Mouse (Mus musculus) embryonic facial prominence, embryonic 10.5 days (tissue): ENCODE results near the gene Slc37a1. TPM values are rescaled to one million over a fixed set of nuclear protein-coding genes. Genes with fewer than 3 reads are reported as not detected.

Source experiments
- DNase-seq: peaks from one replicate; pipeline ENCODE4 v3.0.0-alpha.2; 2017; ENCODE audit warnings: low spot score
- H3K27ac ChIP-seq: fragments of 300-500 bp; sonication (generic); replicated peaks from 2 replicates; pipeline ENCODE4 v1.5.1; 2016; ENCODE audit warnings: mild to moderate bottlenecking
- H3K27me3 ChIP-seq: fragments of 300-500 bp; sonication (generic); replicated peaks from 2 replicates; pipeline ENCODE4 v1.6.1; 2016; ENCODE audit warnings: low read depth, mild to moderate bottlenecking; ENCODE audit not compliant: poor library complexity, severe bottlenecking
- H3K36me3 ChIP-seq: fragments of 300-500 bp; sonication (generic); replicated peaks from 2 replicates; pipeline ENCODE4 v1.6.1; 2016; ENCODE audit warnings: mild to moderate bottlenecking, moderate library complexity
- H3K4me1 ChIP-seq: fragments of 300-500 bp; sonication (generic); 2 replicates; pipeline ENCODE4 v1.6.1; 2016
- H3K4me3 ChIP-seq: fragments of 300-500 bp; sonication (generic); 2 replicates; pipeline ENCODE4 v1.5.1; 2016; ENCODE audit warnings: mild to moderate bottlenecking, moderate library complexity
- H3K9me3 ChIP-seq: fragments of 300-500 bp; sonication (generic); 2 replicates; pipeline ENCODE4 v1.6.1; 2016; ENCODE audit warnings: mild to moderate bottlenecking
- WGBS: fragments of 180-500 bp; shearing (Covaris S2); methylation state at CpG from one replicate; pipeline ENCODE4 v1.1.7; 2016; 5-methylcytosine and 5-hydroxymethylcytosine counted together
- polyA plus RNA-seq: library from polyadenylated mRNA; unstranded; fragments of >200 nt; fragmentation: Nextera tagmentation; extraction: Ambion mirVana; gene quantifications from 2 replicates; pipeline ENCODE4 v1.2.1, GENCODE M21; 2016

Slc37a1 gene
- polyA plus RNA-seq, 1 experiment from 2014 or later, result 5.3 TPM

GRCm38 (mm10) chr17:31316998-31317397, 30.4 kb downstream of the Slc37a1 start:
- Histone ChIP-seq H3K4me1 (peaks cover 36% of the 10 kb centered on the region), H3K27me3 (no peaks in the 10 kb centered on the region), H3K36me3 (no peaks in the 10 kb centered on the region), H3K9me3 (no peaks in the 10 kb centered on the region), H3K4me3 (no peak overlapping the region), H3K27ac (no peak overlapping the region)
- WGBS, result 84% methylated on average over 3 of the region's 3 CpGs
- DNase-seq, result no peak

GRCm38 (mm10) chr17:31317521-31318272, 31.1 kb downstream of the Slc37a1 start:
- H3K27ac ChIP-seq, result no peak overlapping the region
- H3K4me1 ChIP-seq, result peaks cover 31% of the 10 kb centered on the region
- H3K36me3 ChIP-seq, result no peaks in the 10 kb centered on the region
- 47% methylated on average over 22 of the region's 22 CpGs for WGBS
- no peak overlapping the region for H3K4me3 ChIP-seq
- H3K9me3 ChIP-seq, result no peaks in the 10 kb centered on the region
- H3K27me3 ChIP-seq, result no peaks in the 10 kb centered on the region
- DNase-seq, result no peak

DNA sequence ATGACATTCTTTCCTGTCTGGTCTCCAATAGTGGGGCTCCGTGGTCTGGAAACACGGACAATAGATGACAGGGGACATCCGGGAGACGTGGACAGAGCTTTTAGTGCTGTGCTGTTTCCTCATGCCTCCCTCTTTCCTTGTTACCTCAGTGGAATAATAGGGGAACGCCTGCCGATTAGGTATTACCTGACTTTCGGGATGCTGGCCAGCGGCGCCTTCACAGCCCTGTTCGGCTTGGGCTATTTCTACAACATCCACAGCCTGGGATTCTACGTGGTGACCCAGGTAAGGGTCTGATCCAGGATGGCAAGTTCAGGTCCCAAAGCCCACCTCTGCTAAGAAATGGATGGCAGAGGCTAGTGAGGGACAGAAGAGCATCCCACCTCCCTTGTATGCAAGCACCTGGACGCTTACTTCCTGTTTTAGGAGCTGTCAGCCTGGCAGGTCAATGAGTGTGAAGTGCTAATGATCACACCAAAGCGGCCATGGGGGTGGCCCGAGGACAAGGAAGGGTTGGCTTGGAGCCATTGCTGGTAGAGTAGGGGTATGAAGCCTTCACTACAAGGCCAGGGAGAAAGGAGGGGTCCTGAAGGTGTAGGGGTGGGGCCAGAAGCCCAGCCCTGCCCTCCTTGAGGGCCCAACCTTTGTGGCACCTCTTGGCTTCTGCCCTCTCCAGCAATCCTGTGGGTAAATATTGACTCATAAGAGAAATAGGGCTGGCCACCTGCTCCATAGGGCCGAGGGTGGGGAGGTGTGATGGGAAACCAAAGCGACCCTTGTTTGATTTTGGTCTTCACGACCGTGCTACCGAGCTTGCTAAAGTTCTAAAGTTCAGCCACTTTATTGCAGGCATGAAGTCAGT, 32.5 kb downstream of the Slc37a1 start:
- DNase-seq, result no peak

GRCm38 (mm10) chr17:31321425-31321824, 34.8 kb downstream of the Slc37a1 start:
- H3K4me3 ChIP-seq, result no peak overlapping the region
- no peak overlapping the region for H3K27ac ChIP-seq
- no peaks in the 10 kb centered on the region for H3K27me3 ChIP-seq
- WGBS, result 75% methylated on average over 12 of the region's 12 CpGs
- H3K4me1 ChIP-seq, result peaks cover 19% of the 10 kb centered on the region
- H3K9me3 ChIP-seq, result no peaks in the 10 kb centered on the region
- no peak for DNase-seq
- no peaks in the 10 kb centered on the region for H3K36me3 ChIP-seq

More for the DNA sequence above, 32.5 kb downstream of the Slc37a1 start:
- no peak overlapping the region for H3K4me3 ChIP-seq
- no peaks in the 10 kb centered on the region for H3K9me3 ChIP-seq
- peaks cover 22% of the 10 kb centered on the region for H3K4me1 ChIP-seq
- no peak overlapping the region for H3K27ac ChIP-seq
- no peaks in the 10 kb centered on the region for H3K36me3 ChIP-seq
- H3K27me3 ChIP-seq, result no peaks in the 10 kb centered on the region
- 92% methylated on average over 19 of the region's 19 CpGs for WGBS

DNA sequence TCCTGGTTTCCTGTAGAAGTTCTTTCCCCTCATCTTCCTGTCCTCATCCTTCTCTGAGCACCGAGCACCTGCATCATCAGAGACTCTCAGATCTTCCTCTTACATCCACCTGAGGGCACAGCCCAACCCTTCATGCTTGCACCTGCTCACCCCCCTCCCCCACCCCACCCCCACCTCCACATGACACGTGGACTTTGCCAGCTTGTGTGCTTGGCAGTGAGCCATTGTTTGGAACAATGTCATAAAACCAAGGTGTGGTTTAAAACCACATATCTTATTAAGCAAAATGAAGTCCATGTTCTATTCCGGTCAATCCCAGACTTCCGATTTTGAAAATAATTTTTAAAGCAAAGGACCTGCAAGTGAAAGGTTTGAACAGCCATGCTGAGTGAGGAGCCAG, 35.9 kb downstream of the Slc37a1 start:
- no peak for DNase-seq
- H3K4me1 ChIP-seq, result peaks cover 23% of the 10 kb centered on the region
- whole genome bisulfite sequencing, result 92% methylated on average over 4 of the region's 4 CpGs
- no peak overlapping the region for H3K27ac ChIP-seq
- no peaks in the 10 kb centered on the region for H3K27me3 ChIP-seq
- no peaks in the 10 kb centered on the region for H3K9me3 ChIP-seq
- no peak overlapping the region for H3K4me3 ChIP-seq
- no peaks in the 10 kb centered on the region for H3K36me3 ChIP-seq

DNA sequence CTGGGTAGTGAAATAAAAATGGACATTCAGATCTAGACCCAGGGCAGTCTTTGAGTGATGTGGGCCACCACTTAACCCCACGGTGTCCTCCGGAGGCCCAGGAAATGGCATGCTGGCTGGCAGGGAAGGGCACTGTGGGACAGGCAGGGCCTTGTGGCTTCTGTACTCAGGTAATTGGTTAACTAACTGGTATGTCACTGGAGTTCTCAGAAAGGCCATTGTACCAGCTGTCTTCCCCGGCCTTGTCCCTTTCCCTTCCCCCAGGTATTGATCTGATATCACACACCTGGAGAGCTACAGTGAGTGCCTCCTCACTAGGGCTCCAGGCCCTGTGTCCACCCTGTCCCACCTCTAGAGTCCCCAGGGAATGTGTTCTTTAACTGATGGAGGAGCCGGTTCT, 36.8 kb downstream of the Slc37a1 start:
- no peak for DNase-seq
- Histone ChIP-seq H3K27ac (no peak overlapping the region), H3K4me3 (no peak overlapping the region), H3K9me3 (no peaks in the 10 kb centered on the region), H3K27me3 (no peaks in the 10 kb centered on the region), H3K4me1 (peaks cover 16% of the 10 kb centered on the region), H3K36me3 (no peaks in the 10 kb centered on the region)
- 88% methylated on average over 4 of the region's 4 CpGs for WGBS

GRCm38 (mm10) chr17:31324227-31324626, 37.6 kb downstream of the Slc37a1 start:
- 91% methylated on average over 8 of the region's 8 CpGs for WGBS
- no peaks in the 10 kb centered on the region for H3K36me3 ChIP-seq

DNA sequence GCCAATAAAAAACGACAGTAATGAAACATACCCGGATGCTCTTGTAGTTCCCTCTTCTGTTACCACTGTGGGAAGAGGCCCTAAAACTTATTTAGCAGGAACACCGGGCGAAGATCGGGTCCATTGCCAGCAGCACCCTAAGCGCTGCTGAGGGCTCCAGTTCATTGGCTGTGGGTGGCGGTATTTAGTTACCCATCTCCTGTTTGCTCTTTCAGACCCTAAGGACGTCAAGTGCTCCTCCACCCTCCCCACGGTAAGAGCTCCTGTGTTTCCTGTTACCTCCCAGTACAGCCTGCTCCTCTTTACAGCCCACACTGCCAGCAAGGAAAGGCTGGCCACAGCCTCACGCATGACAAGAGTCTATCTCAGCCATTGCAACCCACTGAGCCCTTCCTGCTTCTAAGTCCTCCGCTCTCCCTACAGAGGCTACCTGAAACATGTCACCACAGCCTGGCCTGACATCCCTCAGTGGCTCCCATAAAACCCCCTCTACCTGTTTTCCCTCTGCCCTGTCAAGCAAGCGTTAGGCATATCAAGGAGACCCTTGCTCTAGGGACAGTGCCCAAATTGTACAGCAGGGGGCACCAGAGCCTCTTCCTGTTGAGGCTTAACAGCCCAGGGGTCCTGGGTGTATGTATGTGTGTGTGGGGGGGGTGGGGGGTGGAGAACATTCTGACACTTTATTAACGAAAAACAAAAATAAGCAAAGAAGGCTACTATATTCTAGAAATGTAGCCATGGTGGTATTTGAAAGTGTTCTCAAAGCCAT, 39.0 kb downstream of the Slc37a1 start:
- Histone ChIP-seq H3K27ac (no peak overlapping the region), H3K9me3 (no peaks in the 10 kb centered on the region), H3K27me3 (no peaks in the 10 kb centered on the region), H3K4me1 (peaks cover 16% of the 10 kb centered on the region), H3K36me3 (no peaks in the 10 kb centered on the region), H3K4me3 (no peak overlapping the region)
- peak; percentile 70 for DNase-seq
- 72% methylated on average over 13 of the region's 13 CpGs for WGBS

More at GRCm38 (mm10) chr17:31324227-31324626, 37.6 kb downstream of the Slc37a1 start:
- Histone ChIP-seq H3K4me3 (no peak overlapping the region), H3K27ac (no peak overlapping the region), H3K27me3 (no peaks in the 10 kb centered on the region), H3K4me1 (peaks cover 16% of the 10 kb centered on the region), H3K9me3 (no peaks in the 10 kb centered on the region)
- no peak for DNase-seq

- H3K27ac ChIP-seq, result no peak overlapping the region
- 42% methylated on average over 9 of the region's 9 CpGs for WGBS
- H3K27me3 ChIP-seq, result no peaks in the 10 kb centered on the region
- no peaks in the 10 kb centered on the region for H3K36me3 ChIP-seq
- no peak for DNase-seq
- H3K4me1 ChIP-seq, result peaks cover 14% of the 10 kb centered on the region
- no peak overlapping the region for H3K4me3 ChIP-seq
- 0 out of 2 replicates have a peak, but pooled peaks cover 2% of the 10 kb centered on the region for H3K9me3 ChIP-seq
Observed at GRCm38 (mm10) chr17:31326220-31326852, 39.7 kb downstream of the Slc37a1 start.

DNA sequence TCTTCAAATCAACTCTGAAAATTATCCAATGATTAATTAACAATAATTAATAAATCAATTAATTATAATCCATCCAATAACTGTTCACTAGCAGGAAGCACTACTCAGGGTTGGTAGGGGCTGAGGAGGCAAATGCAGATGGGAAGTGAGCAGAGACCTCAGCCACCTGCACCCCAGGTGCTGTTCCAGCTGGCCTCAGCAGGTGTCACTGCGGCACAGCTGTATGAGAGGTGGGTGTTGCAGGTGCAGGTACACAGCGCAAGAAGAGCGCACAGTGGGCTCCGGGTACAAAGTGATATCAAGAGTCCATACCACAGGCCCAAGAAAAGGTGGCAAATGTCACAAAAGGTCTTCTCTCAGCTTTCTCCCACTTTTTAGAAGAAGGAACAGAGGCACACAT, 41.9 kb downstream of the Slc37a1 start:
- WGBS, result 69% methylated on average over 4 of the region's 4 CpGs
- no peaks in the 10 kb centered on the region for H3K27me3 ChIP-seq
- H3K9me3 ChIP-seq, result 0 out of 2 replicates have a peak, but pooled peaks cover 2% of the 10 kb centered on the region
- no peak overlapping the region for H3K4me3 ChIP-seq
- no peaks in the 10 kb centered on the region for H3K36me3 ChIP-seq
- H3K4me1 ChIP-seq, result peaks cover 13% of the 10 kb centered on the region
- no peak for DNase-seq
- no peak overlapping the region for H3K27ac ChIP-seq

GRCm38 (mm10) chr17:31330622-31331021, 44.0 kb downstream of the Slc37a1 start:
- H3K27ac ChIP-seq, result no peak overlapping the region
- WGBS, result 36% methylated on average over 4 of the region's 4 CpGs
- peak; percentile 72 for DNase-seq
- no peak overlapping the region for H3K4me3 ChIP-seq
- H3K27me3 ChIP-seq, result no peaks in the 10 kb centered on the region
- peaks cover 12% of the 10 kb centered on the region for H3K4me1 ChIP-seq
- H3K9me3 ChIP-seq, result 0 out of 2 replicates have a peak, but pooled peaks cover 2% of the 10 kb centered on the region
- no peaks in the 10 kb centered on the region for H3K36me3 ChIP-seq

DNA sequence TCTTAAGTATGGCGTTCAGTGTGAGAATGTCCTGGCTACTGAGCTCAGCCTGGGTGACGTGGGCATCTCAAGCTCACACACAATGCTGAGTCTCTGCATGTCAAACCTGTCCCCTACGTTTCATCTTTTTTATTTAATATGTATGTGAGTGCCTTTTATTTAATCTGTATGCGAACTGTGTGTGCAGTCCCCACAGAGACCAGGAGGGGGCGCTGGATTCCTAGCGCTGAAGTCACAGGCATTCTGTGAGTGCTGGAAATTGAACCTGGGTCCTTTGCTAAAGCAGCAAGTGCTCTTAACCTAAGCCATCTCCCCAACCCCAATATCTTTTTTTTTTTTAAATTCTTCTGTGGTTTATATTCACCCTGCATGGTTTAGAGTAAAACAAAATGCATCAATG, 44.7 kb downstream of the Slc37a1 start:
- H3K27me3 ChIP-seq, result no peaks in the 10 kb centered on the region
- 84% methylated on average over 6 of the region's 6 CpGs for WGBS
- DNase-seq, result no peak
- 0 out of 2 replicates have a peak, but pooled peaks cover 2% of the 10 kb centered on the region for H3K9me3 ChIP-seq
- no peak overlapping the region for H3K4me3 ChIP-seq
- H3K36me3 ChIP-seq, result no peaks in the 10 kb centered on the region
- peaks cover 6% of the 10 kb centered on the region for H3K4me1 ChIP-seq
- H3K27ac ChIP-seq, result no peak overlapping the region
